Mouse (Mus musculus): ENCODE data around the gene Ccna1. TPM values are rescaled to one million over a fixed set of nuclear protein-coding genes. Genes with fewer than 3 reads are reported as not detected.

Ccna1 gene
- 1.5 and 1.7 TPM in 2 replicates for polyA plus RNA-seq (2014; fragmentation: Nextera tagmentation; extraction: Ambion mirVana)

GRCm38 (mm10) chr3:55055038-55055746, at the start of gene Ccna1:
Gene Ccna1 (minus strand): TSS chr3:55055501.
- peaks cover 8% of the 10 kb centered on the region for H3K4me1 ChIP-seq (replicated peaks; ENCODE audit: control insufficient read depth, insufficient read depth, low read length)
- H3K27ac ChIP-seq = no peak within 1 kb of the TSS
- peak within 1 kb of the TSS; percentile 97 for H3K4me2 ChIP-seq (replicated peaks)
- ATAC-seq (ENCODE audit: low FRiP score) (peak; percentile 93), DNase-seq (ENCODE audit: low spot score) (peak; percentile 73)
- peak within 1 kb of the TSS; percentile 62 for H3K9ac ChIP-seq
- peak within 1 kb of the TSS; percentile 61 for H3K4me3 ChIP-seq (replicated peaks; ENCODE audit: low read length)
- H3K36me3 ChIP-seq (replicated peaks; ENCODE audit: control insufficient read depth, insufficient read depth) = no peaks in the 10 kb centered on the region
- H3K27me3 ChIP-seq (ENCODE audit: control insufficient read depth, insufficient read depth, low read length) = peaks cover 12% of the 10 kb centered on the region
- WGBS = under 1% methylated on average over 71 of the region's 73 CpGs
- H3K9me3 ChIP-seq (ENCODE audit: control insufficient read depth, low read length) = no peaks in the 10 kb centered on the region

GRCm38 (mm10) chr3:55101092-55101491, 45.8 kb upstream of the Ccna1 start:
- Histone ChIP-seq H3K27me3 (ENCODE audit: control insufficient read depth, insufficient read depth, low read length) (no peaks in the 10 kb centered on the region), H3K4me2 (replicated peaks) (no peak overlapping the region), H3K9me3 (ENCODE audit: control insufficient read depth, low read length) (no peaks in the 10 kb centered on the region), H3K9ac (no peak overlapping the region), H3K4me3 (replicated peaks; ENCODE audit: low read length) (no peak overlapping the region), H3K36me3 (replicated peaks; ENCODE audit: control insufficient read depth, insufficient read depth) (no peaks in the 10 kb centered on the region), H3K27ac (no peak overlapping the region), H3K4me1 (replicated peaks; ENCODE audit: control insufficient read depth, insufficient read depth, low read length) (peaks cover 4% of the 10 kb centered on the region; the same call in 1 of the 2 replicates)
- ATAC-seq (ENCODE audit: low FRiP score) = no peak
- no peak for DNase-seq (ENCODE audit: low spot score)

GRCm38 (mm10) chr3:55098990-55099389, 43.7 kb upstream of the Ccna1 start:
- no peaks in the 10 kb centered on the region for H3K36me3 ChIP-seq (replicated peaks; ENCODE audit: control insufficient read depth, insufficient read depth)
- H3K27me3 ChIP-seq (ENCODE audit: control insufficient read depth, insufficient read depth, low read length) = no peaks in the 10 kb centered on the region
- no peak overlapping the region for H3K27ac ChIP-seq
- H3K4me3 ChIP-seq (replicated peaks; ENCODE audit: low read length) = no peak overlapping the region
- H3K4me1 ChIP-seq (replicated peaks; ENCODE audit: control insufficient read depth, insufficient read depth, low read length) = peaks cover 4% of the 10 kb centered on the region; the same call in 1 of the 2 replicates
- DNase-seq (ENCODE audit: low spot score) = no peak
- WGBS = 71% methylated on average over 11 of the region's 11 CpGs
- no peak overlapping the region for H3K9ac ChIP-seq
- no peak for ATAC-seq (ENCODE audit: low FRiP score)
- H3K4me2 ChIP-seq (replicated peaks) = no peak overlapping the region
- H3K9me3 ChIP-seq (ENCODE audit: control insufficient read depth, low read length) = no peaks in the 10 kb centered on the region

GRCm38 (mm10) chr3:55098014-55098413, 42.7 kb upstream of the Ccna1 start:
- Histone ChIP-seq H3K27me3 (ENCODE audit: control insufficient read depth, insufficient read depth, low read length) (no peaks in the 10 kb centered on the region), H3K4me3 (replicated peaks; ENCODE audit: low read length) (no peak overlapping the region), H3K9me3 (ENCODE audit: control insufficient read depth, low read length) (no peaks in the 10 kb centered on the region), H3K9ac (no peak overlapping the region), H3K4me1 (replicated peaks; ENCODE audit: control insufficient read depth, insufficient read depth, low read length) (peaks cover 4% of the 10 kb centered on the region; the same call in 1 of the 2 replicates), H3K36me3 (replicated peaks; ENCODE audit: control insufficient read depth, insufficient read depth) (no peaks in the 10 kb centered on the region), H3K4me2 (replicated peaks) (no peak overlapping the region), H3K27ac (0 out of 2 replicates have a peak overlapping the region, but pooled peaks have one; percentile 32)
- DNase-seq (ENCODE audit: low spot score) (no peak), ATAC-seq (ENCODE audit: low FRiP score) (peak; percentile 71; the same call in 1 of the 2 replicates)
- 24% methylated on average over 2 of the region's 2 CpGs for WGBS

- no peaks in the 10 kb centered on the region for H3K36me3 ChIP-seq (replicated peaks; ENCODE audit: control insufficient read depth, insufficient read depth)
- no peak for DNase-seq (ENCODE audit: low spot score)
- no peaks in the 10 kb centered on the region for H3K9me3 ChIP-seq (ENCODE audit: control insufficient read depth, low read length)
- no peak overlapping the region for H3K9ac ChIP-seq
- H3K4me1 ChIP-seq (replicated peaks; ENCODE audit: control insufficient read depth, insufficient read depth, low read length) = peaks cover 4% of the 10 kb centered on the region; the same call in 1 of the 2 replicates
- no peak overlapping the region for H3K4me3 ChIP-seq (replicated peaks; ENCODE audit: low read length)
- no peak for ATAC-seq (ENCODE audit: low FRiP score)
- no peak overlapping the region for H3K27ac ChIP-seq
- 73% methylated on average over 2 of the region's 2 CpGs for WGBS
- no peaks in the 10 kb centered on the region for H3K27me3 ChIP-seq (ENCODE audit: control insufficient read depth, insufficient read depth, low read length)
- no peak overlapping the region for H3K4me2 ChIP-seq (replicated peaks)
Measured at GRCm38 (mm10) chr3:55097186-55097585, 41.9 kb upstream of the Ccna1 start.

GRCm38 (mm10) chr3:55096655-55097005, 41.3 kb upstream of the Ccna1 start:
- H3K27ac ChIP-seq = peak overlapping the region; percentile 26; the same call in 1 of the 2 replicates
- peak; percentile 17; the same call in 1 of the 2 replicates for ATAC-seq (ENCODE audit: low FRiP score)
- 75% methylated on average over 2 of the region's 2 CpGs for WGBS

GRCm38 (mm10) chr3:55095968-55096654, 40.8 kb upstream of the Ccna1 start:
- no peaks in the 10 kb centered on the region for H3K36me3 ChIP-seq (replicated peaks; ENCODE audit: control insufficient read depth, insufficient read depth)
- H3K4me1 ChIP-seq (replicated peaks; ENCODE audit: control insufficient read depth, insufficient read depth, low read length) = peaks cover 4% of the 10 kb centered on the region; the same call in 1 of the 2 replicates
- H3K9me3 ChIP-seq (ENCODE audit: control insufficient read depth, low read length) = no peaks in the 10 kb centered on the region
- H3K9ac ChIP-seq = no peak overlapping the region
- WGBS = 25% methylated on average over 8 of the region's 8 CpGs
- ATAC-seq (ENCODE audit: low FRiP score) = peak; percentile 74; the same call in 1 of the 2 replicates
- peak overlapping the region; percentile 26; the same call in 1 of the 2 replicates for H3K27ac ChIP-seq
- no peak overlapping the region for H3K4me3 ChIP-seq (replicated peaks; ENCODE audit: low read length)
- no peaks in the 10 kb centered on the region for H3K27me3 ChIP-seq (ENCODE audit: control insufficient read depth, insufficient read depth, low read length)
- no peak overlapping the region; the same call in 1 of the 2 replicates for H3K4me2 ChIP-seq (replicated peaks)
- DNase-seq (ENCODE audit: low spot score) = no peak

More at GRCm38 (mm10) chr3:55096655-55097005, 41.3 kb upstream of the Ccna1 start:
- Histone ChIP-seq H3K4me3 (replicated peaks; ENCODE audit: low read length) (no peak overlapping the region), H3K9ac (no peak overlapping the region), H3K36me3 (replicated peaks; ENCODE audit: control insufficient read depth, insufficient read depth) (no peaks in the 10 kb centered on the region), H3K4me2 (replicated peaks) (no peak overlapping the region), H3K9me3 (ENCODE audit: control insufficient read depth, low read length) (no peaks in the 10 kb centered on the region), H3K27me3 (ENCODE audit: control insufficient read depth, insufficient read depth, low read length) (no peaks in the 10 kb centered on the region), H3K4me1 (replicated peaks; ENCODE audit: control insufficient read depth, insufficient read depth, low read length) (peaks cover 4% of the 10 kb centered on the region; the same call in 1 of the 2 replicates)
- no peak for DNase-seq (ENCODE audit: low spot score)

- DNase-seq (ENCODE audit: low spot score) (no peak), ATAC-seq (ENCODE audit: low FRiP score) (no peak)
- H3K36me3 ChIP-seq (replicated peaks; ENCODE audit: control insufficient read depth, insufficient read depth) = no peaks in the 10 kb centered on the region
- H3K9me3 ChIP-seq (ENCODE audit: control insufficient read depth, low read length) = no peaks in the 10 kb centered on the region
- no peak overlapping the region for H3K27ac ChIP-seq
- peaks cover 4% of the 10 kb centered on the region; the same call in 1 of the 2 replicates for H3K4me1 ChIP-seq (replicated peaks; ENCODE audit: control insufficient read depth, insufficient read depth, low read length)
- H3K27me3 ChIP-seq (ENCODE audit: control insufficient read depth, insufficient read depth, low read length) = no peaks in the 10 kb centered on the region
- H3K9ac ChIP-seq = no peak overlapping the region
- 83% methylated on average over 1 of the region's 1 CpGs for WGBS
- H3K4me3 ChIP-seq (replicated peaks; ENCODE audit: low read length) = no peak overlapping the region
- no peak overlapping the region for H3K4me2 ChIP-seq (replicated peaks)
Measured at GRCm38 (mm10) chr3:55093161-55093560, 37.9 kb upstream of the Ccna1 start.

GRCm38 (mm10) chr3:55089291-55089690, 34.0 kb upstream of the Ccna1 start:
- H3K4me3 ChIP-seq (replicated peaks; ENCODE audit: low read length) = no peak overlapping the region
- H3K9me3 ChIP-seq (ENCODE audit: control insufficient read depth, low read length) = no peaks in the 10 kb centered on the region
- 85% methylated on average over 4 of the region's 4 CpGs for WGBS
- no peak overlapping the region for H3K9ac ChIP-seq
- no peaks in the 10 kb centered on the region for H3K4me1 ChIP-seq (replicated peaks; ENCODE audit: control insufficient read depth, insufficient read depth, low read length)
- no peaks in the 10 kb centered on the region for H3K36me3 ChIP-seq (replicated peaks; ENCODE audit: control insufficient read depth, insufficient read depth)
- DNase-seq (ENCODE audit: low spot score) (no peak), ATAC-seq (ENCODE audit: low FRiP score) (no peak)
- H3K27ac ChIP-seq = no peak overlapping the region
- no peak overlapping the region for H3K4me2 ChIP-seq (replicated peaks)
- no peaks in the 10 kb centered on the region for H3K27me3 ChIP-seq (ENCODE audit: control insufficient read depth, insufficient read depth, low read length)

Data from hindbrain, embryonic 14.5 days (tissue).